Mouse (Mus musculus) right cerebral cortex, adult 2 months (tissue): ENCODE measurements around the gene Plekhg5.
A peak's percentile ranks its signal among the peaks of the same experiment; 100 is the strongest.

ENCODE experiments used
- DNase-seq, 2 experiments: peaks; one replicate each; pipeline ENCODE4 v3.0.0; 2021 to 2022; ENCODE audit warnings: low spot score in 2 of 2

Gene Plekhg5

GRCm38 (mm10) chr4:152125161-152126025 lies 53.1 kb downstream of the Plekhg5 start:
- no peak for DNase-seq

- DNase-seq: peak in 1 of 2 experiments; percentile 42
Observed at GRCm38 (mm10) chr4:152126026-152126920, 54.0 kb downstream of the Plekhg5 start.

GRCm38 (mm10) chr4:152127884-152128283 lies 55.6 kb downstream of the Plekhg5 start:
- no peak for DNase-seq

GRCm38 (mm10) chr4:152128784-152129183 lies 56.5 kb downstream of the Plekhg5 start:
- no peak for DNase-seq

- DNase-seq: no peak
Observed at GRCm38 (mm10) chr4:152129395-152129930, 57.2 kb downstream of the Plekhg5 start.

- no peak for DNase-seq
Observed at GRCm38 (mm10) chr4:152130771-152131653, 58.7 kb downstream of the Plekhg5 start.

GRCm38 (mm10) chr4:152131809-152132771 lies 59.8 kb downstream of the Plekhg5 start:
- DNase-seq: no peak

GRCm38 (mm10) chr4:152132772-152133169 lies 60.5 kb downstream of the Plekhg5 start:
- DNase-seq: no peak

GRCm38 (mm10) chr4:152133213-152133612 lies 60.9 kb downstream of the Plekhg5 start:
- DNase-seq: no peak

- peak in 1 of 2 experiments; percentile 52 for DNase-seq
Observed at GRCm38 (mm10) chr4:152134507-152134906, 62.2 kb downstream of the Plekhg5 start.

GRCm38 (mm10) chr4:152135363-152135762 lies 63.1 kb downstream of the Plekhg5 start:
- no peak for DNase-seq

GRCm38 (mm10) chr4:152136112-152136875 lies 64.0 kb downstream of the Plekhg5 start:
- DNase-seq: no peak

GRCm38 (mm10) chr4:152136876-152137250 lies 64.6 kb downstream of the Plekhg5 start:
- no peak for DNase-seq

- peak; percentile 68 to 70 for DNase-seq
Observed at GRCm38 (mm10) chr4:152138497-152139260, 66.4 kb downstream of the Plekhg5 start.

GRCm38 (mm10) chr4:152140441-152140840 lies 68.1 kb downstream of the Plekhg5 start:
- DNase-seq: peak in 1 of 2 experiments; percentile 43

GRCm38 (mm10) chr4:152141521-152142135 lies 69.3 kb downstream of the Plekhg5 start:
- peak; percentile 45 to 49 for DNase-seq

GRCm38 (mm10) chr4:152143632-152144031 lies 71.3 kb downstream of the Plekhg5 start:
- DNase-seq: no peak

- DNase-seq: no peak
Observed at GRCm38 (mm10) chr4:152145473-152145872, 73.2 kb downstream of the Plekhg5 start.
